Mouse (Mus musculus) embryonic facial prominence, embryonic 11.5 days (tissue): ENCODE measurements around the gene Chst11. TPM values are rescaled to one million over a fixed set of nuclear protein-coding genes. Genes with fewer than 3 reads are reported as not detected.

ENCODE experiments used
- ATAC-seq: fragments of 200-750 bp; cut with Nextera tagmentation; replicated peaks from 2 replicates; pipeline ENCODE4 v1.8.0; 2017; ENCODE audit warnings: low read depth; ENCODE audit not compliant: insufficient number of reproducible peaks, low FRiP score, low TSS enrichment
- DNase-seq: peaks from one replicate; pipeline ENCODE4 v3.0.0-alpha.2; 2015; ENCODE audit warnings: low spot score
- H3K27ac ChIP-seq: fragments of 300-500 bp; sonication (generic); replicated peaks from 2 replicates; pipeline ENCODE4 v1.5.1; 2014; ENCODE audit warnings: mild to moderate bottlenecking, low read depth, low read length, control low read depth
- H3K27me3 ChIP-seq: fragments of 300-500 bp; sonication (generic); 2 replicates; pipeline ENCODE4 v1.6.1; 2014; ENCODE audit warnings: mild to moderate bottlenecking, low read length, moderate library complexity, mixed read lengths; ENCODE audit not compliant: control insufficient read depth, insufficient read depth
- H3K36me3 ChIP-seq: fragments of 300-500 bp; sonication (generic); replicated peaks from 2 replicates; pipeline ENCODE4 v1.6.1; 2014; ENCODE audit warnings: low read depth, mild to moderate bottlenecking, low read length, moderate library complexity, mixed read lengths; ENCODE audit not compliant: control insufficient read depth, insufficient read depth
- H3K4me1 ChIP-seq: fragments of 300-500 bp; sonication (generic); 2 replicates; pipeline ENCODE4 v1.6.1; 2014; ENCODE audit warnings: low read length, mixed read lengths; ENCODE audit not compliant: control insufficient read depth, insufficient read depth
- H3K4me2 ChIP-seq: fragments of 300-500 bp; sonication (generic); 2 replicates; pipeline ENCODE4 v1.6.1; 2014; ENCODE audit warnings: low read depth, mild to moderate bottlenecking, control low read depth, low read length, moderate library complexity
- H3K4me3 ChIP-seq: fragments of 300-500 bp; sonication (generic); 2 replicates; pipeline ENCODE4 v1.5.1; 2014; ENCODE audit warnings: low read depth, low read length, control low read depth
- H3K9ac ChIP-seq: fragments of 300-500 bp; sonication (generic); replicated peaks from 2 replicates; pipeline ENCODE4 v1.6.1; 2014; ENCODE audit warnings: mild to moderate bottlenecking, control low read depth, low read length
- H3K9me3 ChIP-seq: fragments of 300-500 bp; sonication (generic); replicated peaks from 2 replicates; pipeline ENCODE4 v1.6.1; 2016; ENCODE audit warnings: mild to moderate bottlenecking, low read length, inconsistent platforms, mixed read lengths; ENCODE audit not compliant: control insufficient read depth
- WGBS: fragments of 180-500 bp; shearing (Covaris S2); extraction: QIAGEN DNeasy Blood & Tissue Kit; methylation state at CpG from one replicate; pipeline ENCODE4 v1.1.7; 2014; 5-methylcytosine and 5-hydroxymethylcytosine counted together
- polyA plus RNA-seq: library from polyadenylated mRNA; unstranded; fragments of >200 nt; fragmentation: Nextera tagmentation; extraction: Ambion mirVana; gene quantifications from 2 replicates; pipeline ENCODE4 v1.2.1, GENCODE M21; 2014

The Chst11 gene
- 2.1 and 2.3 TPM in 2 replicates for polyA plus RNA-seq

- no peaks in the 10 kb centered on the region for H3K36me3 ChIP-seq
- ATAC-seq (peak; percentile 89), DNase-seq (peak; percentile 87)
- H3K4me1 ChIP-seq: peaks cover 4% of the 10 kb centered on the region; the same call in 1 of the 2 replicates
- peak within 1 kb of the TSS; percentile 91 for H3K4me2 ChIP-seq
- under 1% methylated on average over 65 of the region's 67 CpGs for WGBS
- no peaks in the 10 kb centered on the region for H3K9me3 ChIP-seq
- H3K27me3 ChIP-seq: peaks cover 3% of the 10 kb centered on the region; the same call in 1 of the 2 replicates
- peak within 1 kb of the TSS; percentile 68 for H3K27ac ChIP-seq
- H3K4me3 ChIP-seq: peak within 1 kb of the TSS; percentile 78
- H3K9ac ChIP-seq: peak within 1 kb of the TSS; percentile 86
These were observed at the start of gene Chst11 for GRCm38 (mm10) chr10:82984950-82985699. Gene Chst11 (plus strand): TSS chr10:82985498.

- H3K27ac ChIP-seq: no peak overlapping the region
- DNase-seq: no peak
- H3K4me3 ChIP-seq: no peak overlapping the region
- no peak for ATAC-seq
- no peaks in the 10 kb centered on the region for H3K4me1 ChIP-seq
- H3K27me3 ChIP-seq: no peaks in the 10 kb centered on the region
- 82% methylated on average over 6 of the region's 6 CpGs for WGBS
- H3K36me3 ChIP-seq: no peaks in the 10 kb centered on the region
- no peak overlapping the region for H3K4me2 ChIP-seq
- no peaks in the 10 kb centered on the region for H3K9me3 ChIP-seq
- H3K9ac ChIP-seq: no peak overlapping the region
These were observed 49.5 kb upstream of the Chst11 start for GRCm38 (mm10) chr10:82935774-82936173.

DNA sequence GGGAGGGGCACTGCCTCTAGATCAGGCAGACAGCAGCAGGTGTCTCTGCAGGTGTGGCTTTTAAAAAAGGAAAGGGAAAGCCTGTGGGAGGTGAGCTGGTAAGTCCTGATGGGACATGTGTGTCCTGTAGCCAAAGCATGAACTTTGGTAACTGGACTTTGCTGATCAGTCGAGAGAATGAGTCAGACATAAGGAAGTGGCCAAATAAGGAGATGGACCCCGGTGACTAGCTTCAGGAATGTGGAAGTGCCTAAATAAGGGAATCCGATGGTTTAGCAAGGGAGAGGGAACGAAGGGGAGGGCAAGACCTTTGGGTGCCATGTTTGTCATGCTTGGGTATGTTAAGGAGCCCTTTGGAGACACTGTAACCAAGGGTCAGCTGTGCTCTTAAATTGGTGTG lies 31.9 kb upstream of the Chst11 start:
- 92% methylated on average over 4 of the region's 4 CpGs for WGBS
- no peak overlapping the region for H3K4me2 ChIP-seq
- H3K4me3 ChIP-seq: no peak overlapping the region
- H3K27me3 ChIP-seq: no peaks in the 10 kb centered on the region
- no peaks in the 10 kb centered on the region for H3K9me3 ChIP-seq
- DNase-seq (no peak), ATAC-seq (no peak)
- no peaks in the 10 kb centered on the region for H3K4me1 ChIP-seq
- H3K27ac ChIP-seq: no peak overlapping the region
- no peaks in the 10 kb centered on the region for H3K36me3 ChIP-seq
- H3K9ac ChIP-seq: no peak overlapping the region

- DNase-seq: peak; percentile 1
- no peak overlapping the region for H3K4me3 ChIP-seq
- ATAC-seq: no peak
- H3K27me3 ChIP-seq: no peaks in the 10 kb centered on the region
- H3K9ac ChIP-seq: no peak overlapping the region
- no peak overlapping the region for H3K27ac ChIP-seq
- no peaks in the 10 kb centered on the region for H3K4me1 ChIP-seq
- 95% methylated on average over 18 of the region's 18 CpGs for WGBS
- no peaks in the 10 kb centered on the region for H3K9me3 ChIP-seq
- no peaks in the 10 kb centered on the region for H3K36me3 ChIP-seq
- no peak overlapping the region for H3K4me2 ChIP-seq
These were observed 30.2 kb upstream of the Chst11 start for GRCm38 (mm10) chr10:82955117-82955516.

GRCm38 (mm10) chr10:82958218-82958761 lies 27.0 kb upstream of the Chst11 start:
- ATAC-seq (no peak), DNase-seq (no peak)
- no peak overlapping the region for H3K4me3 ChIP-seq
- H3K4me1 ChIP-seq: no peaks in the 10 kb centered on the region
- WGBS: 71% methylated on average over 5 of the region's 5 CpGs
- no peaks in the 10 kb centered on the region for H3K27me3 ChIP-seq
- no peaks in the 10 kb centered on the region for H3K36me3 ChIP-seq
- H3K4me2 ChIP-seq: no peak overlapping the region
- H3K9ac ChIP-seq: no peak overlapping the region
- no peaks in the 10 kb centered on the region for H3K9me3 ChIP-seq
- H3K27ac ChIP-seq: no peak overlapping the region

DNA sequence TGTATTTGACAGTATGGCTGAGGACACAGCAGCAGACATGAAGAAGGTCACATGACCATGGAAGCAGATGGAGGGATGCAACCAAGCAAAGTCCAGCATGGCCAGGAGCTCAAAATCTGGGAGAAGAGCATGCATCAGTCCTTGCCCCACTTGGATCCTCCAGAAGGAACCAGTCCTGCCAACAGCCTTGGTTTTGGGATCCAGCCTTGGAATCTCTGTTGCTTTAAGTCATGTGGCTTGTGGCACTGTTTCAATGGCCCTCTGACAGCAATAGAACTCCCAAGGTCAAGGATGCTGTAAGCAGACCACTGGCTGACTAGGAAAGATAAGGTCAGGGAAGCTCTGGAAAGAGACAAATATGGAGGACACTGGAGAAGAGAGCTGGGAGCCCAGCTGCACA lies 26.0 kb upstream of the Chst11 start:
- Histone ChIP-seq H3K4me2 (no peak overlapping the region), H3K36me3 (no peaks in the 10 kb centered on the region), H3K9me3 (no peaks in the 10 kb centered on the region), H3K4me3 (no peak overlapping the region), H3K27me3 (no peaks in the 10 kb centered on the region), H3K9ac (no peak overlapping the region), H3K27ac (no peak overlapping the region), H3K4me1 (no peaks in the 10 kb centered on the region)
- DNase-seq: no peak
- no peak for ATAC-seq

- WGBS: 52% methylated on average over 7 of the region's 7 CpGs
- Histone ChIP-seq H3K9me3 (no peaks in the 10 kb centered on the region), H3K36me3 (no peaks in the 10 kb centered on the region), H3K9ac (no peak overlapping the region), H3K4me1 (no peaks in the 10 kb centered on the region), H3K4me2 (no peak overlapping the region), H3K4me3 (no peak overlapping the region), H3K27ac (no peak overlapping the region), H3K27me3 (no peaks in the 10 kb centered on the region)
- ATAC-seq (no peak), DNase-seq (peak; percentile 33)
These were observed 24.0 kb upstream of the Chst11 start for GRCm38 (mm10) chr10:82961302-82961701.

DNA sequence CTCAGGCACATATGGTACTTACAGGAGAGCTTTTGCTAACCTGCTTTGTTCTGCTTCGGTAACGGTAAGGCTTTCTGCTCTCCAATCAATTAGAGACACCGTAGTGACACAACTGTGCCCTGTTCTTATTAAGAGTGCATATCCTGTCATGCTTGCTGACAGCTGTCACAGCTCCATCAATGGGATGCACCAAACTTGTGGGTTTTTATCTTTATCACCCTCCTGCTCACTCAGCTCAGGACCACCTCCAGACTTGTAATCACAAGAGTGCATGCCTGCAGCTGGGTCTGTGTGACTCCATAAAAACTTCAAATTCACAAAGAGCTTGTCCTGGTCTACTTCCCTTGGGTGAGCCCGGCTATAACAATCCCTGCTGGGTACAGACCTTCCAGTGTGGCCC lies 23.3 kb upstream of the Chst11 start:
- no peaks in the 10 kb centered on the region for H3K27me3 ChIP-seq
- ATAC-seq (no peak), DNase-seq (no peak)
- no peak overlapping the region for H3K9ac ChIP-seq
- no peaks in the 10 kb centered on the region for H3K4me1 ChIP-seq
- no peaks in the 10 kb centered on the region for H3K36me3 ChIP-seq
- WGBS: 81% methylated on average over 4 of the region's 4 CpGs
- no peak overlapping the region for H3K4me2 ChIP-seq
- H3K9me3 ChIP-seq: no peaks in the 10 kb centered on the region
- H3K4me3 ChIP-seq: no peak overlapping the region
- H3K27ac ChIP-seq: no peak overlapping the region
